Mouse (Mus musculus) myocyte (in vitro differentiated cells): ENCODE measurements around the gene Ccdc137. TPM values are rescaled to one million over a fixed set of nuclear protein-coding genes. Genes with fewer than 3 reads are reported as not detected.

ENCODE experiments used
- H3K27me3 ChIP-seq: one replicate; pipeline ENCODE4 v1.6.1; 2011; ENCODE audit not compliant: control insufficient read depth, insufficient read depth, insufficient read length
- H3K36me3 ChIP-seq: one replicate; pipeline ENCODE4 v1.6.1; 2011; ENCODE audit not compliant: control insufficient read depth, insufficient read depth
- H3K4me2 ChIP-seq: one replicate; pipeline ENCODE4 v1.6.1; 2011; ENCODE audit warnings: low read depth, control low read depth
- H3K4me3 ChIP-seq: one replicate; pipeline ENCODE4 v1.5.1; 2011; ENCODE audit warnings: mild to moderate bottlenecking, control low read depth, moderate library complexity
- H3K79me2 ChIP-seq: one replicate; pipeline ENCODE4 v1.6.1; 2011; ENCODE audit not compliant: control insufficient read depth, insufficient read depth
- H3ac ChIP-seq: one replicate; pipeline ENCODE4 v1.6.1; 2011; ENCODE audit not compliant: control insufficient read depth, insufficient read length
- CEBPB ChIP-seq: IDR thresholded peaks from 2 replicates; pipeline ENCODE4 v1.6.1; 2011; ENCODE audit warnings: mild to moderate bottlenecking, moderate library complexity; ENCODE audit not compliant: poor library complexity, insufficient read depth, severe bottlenecking
- E2F4 ChIP-seq: IDR thresholded peaks from one replicate; pipeline ENCODE4 v1.6.1; 2011; ENCODE audit warnings: mild to moderate bottlenecking, control low read depth, moderate library complexity; ENCODE audit not compliant: insufficient read depth
- MAX ChIP-seq: IDR thresholded peaks from one replicate; pipeline ENCODE4 v1.6.1; 2011; ENCODE audit warnings: low read depth, mild to moderate bottlenecking, control low read depth
- MYOD1 ChIP-seq, 3 experiments: IDR thresholded peaks; one replicate each; pipeline ENCODE4 v1.6.1; 2011; ENCODE audit warnings: control low read depth in 2 of 3, low read depth in 2 of 3, mild to moderate bottlenecking in 2 of 3, moderate library complexity in 1 of 3; ENCODE audit not compliant: insufficient read length in 2 of 3, control insufficient read depth in 1 of 3
- MYOG ChIP-seq, 3 experiments: IDR thresholded peaks; one replicate each; pipeline ENCODE4 v1.6.1; 2011; ENCODE audit warnings: control low read depth in 2 of 3, low read depth in 2 of 3, mild to moderate bottlenecking in 2 of 3; ENCODE audit not compliant: insufficient read length in 2 of 3, control insufficient read depth in 1 of 3, insufficient read depth in 1 of 3
- POLR2A ChIP-seq: IDR thresholded peaks from one replicate; pipeline ENCODE4 v1.6.1; 2011; ENCODE audit warnings: low read depth, mild to moderate bottlenecking, control low read depth, moderate library complexity; ENCODE audit not compliant: insufficient read length
- POLR2AphosphoS2 ChIP-seq: IDR thresholded peaks from one replicate; pipeline ENCODE4 v1.6.1; 2011; ENCODE audit warnings: low read depth, control low read depth; ENCODE audit not compliant: insufficient read length
- REST ChIP-seq: IDR thresholded peaks from one replicate; pipeline ENCODE4 v1.6.1; 2011; ENCODE audit warnings: mild to moderate bottlenecking, control low read depth, moderate library complexity; ENCODE audit not compliant: insufficient read depth, insufficient read length
- SRF ChIP-seq: IDR thresholded peaks from one replicate; pipeline ENCODE4 v1.6.1; 2011; ENCODE audit warnings: low read depth; ENCODE audit not compliant: control insufficient read depth, insufficient read length
- TCF12 ChIP-seq: IDR thresholded peaks from one replicate; pipeline ENCODE4 v1.6.1; 2011; ENCODE audit warnings: mild to moderate bottlenecking, control low read depth; ENCODE audit not compliant: poor library complexity, insufficient read depth, severe bottlenecking
- TCF3 ChIP-seq: IDR thresholded peaks from one replicate; pipeline ENCODE4 v1.6.1; 2011; ENCODE audit warnings: low read depth, control low read depth; ENCODE audit not compliant: insufficient read length
- USF1 ChIP-seq: IDR thresholded peaks from one replicate; pipeline ENCODE4 v1.6.1; 2011; ENCODE audit warnings: low read depth, mild to moderate bottlenecking, control low read depth, moderate library complexity
- polyA plus RNA-seq: library from polyadenylated mRNA; unstranded; fragments of >200 nt; fragmentation: generic; extraction: Trizol; gene quantifications from one replicate; pipeline ENCODE4 v1.2.1, GENCODE M21; 2012; ENCODE audit warnings: missing spikeins

Gene Ccdc137
- polyA plus RNA-seq, 1 experiment = 11.4 TPM

- TF ChIP-seq CEBPB (no peak), TCF12 (no peak), MYOG (IDR thresholded peaks at IDR 0.05; ENCODE audit: control insufficient read depth in 1 of 3, insufficient read depth in 1 of 3, insufficient read length in 2 of 3, low read depth in 2 of 3) (no peak), TCF3 (no peak), SRF (no peak), REST (no peak), USF1 (no peak)
- H3ac ChIP-seq = no peak within 1 kb of the TSS
- peaks cover 3% of the 10 kb centered on the region for H3K79me2 ChIP-seq
- H3K4me2 ChIP-seq = no peak within 1 kb of the TSS
- no peak within 1 kb of the TSS for H3K4me3 ChIP-seq
- H3K36me3 ChIP-seq = no peaks in the 10 kb centered on the region
- peaks cover 5% of the 10 kb centered on the region for H3K27me3 ChIP-seq
These were observed 4.6 kb upstream of the Ccdc137 start, which contains the start of gene Pde6g for GRCm38 (mm10) chr11:120453306-120453705. Gene Pde6g (minus strand): TSS chr11:120453500.

DNA sequence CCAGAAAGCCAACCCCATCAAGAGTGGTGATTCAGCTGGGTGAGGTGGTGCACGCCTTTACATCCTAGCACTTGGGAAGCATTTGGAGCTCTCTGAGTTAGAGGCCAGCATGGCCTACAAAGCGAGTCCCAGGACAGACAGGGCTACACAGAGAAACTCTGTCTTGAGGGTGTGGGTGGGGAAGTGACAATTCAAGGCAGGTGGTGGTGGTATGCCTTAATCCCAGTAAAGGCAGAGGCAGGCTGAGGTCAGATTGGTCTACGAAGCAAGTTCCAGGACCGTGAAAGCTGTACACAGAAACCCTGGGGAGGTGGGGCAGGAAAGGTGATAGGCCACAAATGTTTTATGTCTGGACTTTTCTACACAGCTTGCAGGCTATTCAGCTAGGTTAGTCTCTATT is 3.0 kb upstream of the Ccdc137 start:
- Histone ChIP-seq H3K27me3 (peaks cover 5% of the 10 kb centered on the region), H3K79me2 (peaks cover 17% of the 10 kb centered on the region), H3ac (no peak overlapping the region), H3K4me3 (no peak overlapping the region), H3K36me3 (peaks cover 6% of the 10 kb centered on the region), H3K4me2 (no peak overlapping the region)
- no peak for TF ChIP-seq REST
- TF ChIP-seq TCF12 = peak; percentile 23
- no peak for TF ChIP-seq CEBPB
- no peak for TF ChIP-seq MYOG (IDR thresholded peaks at IDR 0.05; ENCODE audit: control insufficient read depth in 1 of 3, insufficient read depth in 1 of 3, insufficient read length in 2 of 3, low read depth in 2 of 3)
- TF ChIP-seq MYOD1 (IDR thresholded peaks at IDR 0.05; ENCODE audit: control insufficient read depth in 1 of 3, insufficient read length in 2 of 3, low read depth in 2 of 3) = peak in 2 of 3 experiments; percentile 70 to 81

GRCm38 (mm10) chr11:120455413-120455812 is 2.5 kb upstream of the Ccdc137 start:
- H3K27me3 ChIP-seq = peaks cover 5% of the 10 kb centered on the region
- TF ChIP-seq MYOG (IDR thresholded peaks at IDR 0.05; ENCODE audit: control insufficient read depth in 1 of 3, insufficient read depth in 1 of 3, insufficient read length in 2 of 3, low read depth in 2 of 3) (no peak), TCF12 (no peak), TCF3 (no peak), POLR2A (no peak), CEBPB (no peak), E2F4 (no peak), POLR2AphosphoS2 (no peak), REST (no peak), USF1 (no peak), SRF (no peak), MYOD1 (IDR thresholded peaks at IDR 0.05; ENCODE audit: control insufficient read depth in 1 of 3, insufficient read length in 2 of 3, low read depth in 2 of 3) (no peak), MAX (no peak)
- H3K4me2 ChIP-seq = no peak overlapping the region
- no peak overlapping the region for H3K4me3 ChIP-seq
- H3K79me2 ChIP-seq = peaks cover 17% of the 10 kb centered on the region
- H3K36me3 ChIP-seq = peaks cover 6% of the 10 kb centered on the region
- H3ac ChIP-seq = no peak overlapping the region

DNA sequence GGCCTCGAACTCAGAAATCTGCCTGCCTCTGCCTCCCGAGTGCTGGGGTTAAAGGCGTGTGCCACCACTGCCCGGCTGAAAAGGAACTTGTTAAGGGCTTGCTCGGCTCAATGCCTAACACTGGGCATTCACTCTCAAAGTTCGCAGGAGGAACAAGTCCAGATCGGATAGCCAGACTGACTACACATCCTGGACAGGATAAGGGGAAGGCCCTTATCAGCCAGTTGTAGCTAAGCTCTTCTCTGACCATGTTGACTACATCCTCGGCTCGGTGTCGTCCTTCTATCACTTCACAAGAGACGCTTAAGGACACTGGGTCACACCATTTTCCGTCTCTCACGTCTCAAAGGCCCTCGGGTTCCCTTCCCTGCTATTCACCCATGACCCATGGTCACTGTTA is 545 bp upstream of the Ccdc137 start:
- no peak for TF ChIP-seq POLR2A
- no peak for TF ChIP-seq REST
- TF ChIP-seq MAX = no peak
- no peak for TF ChIP-seq USF1
- no peak for TF ChIP-seq POLR2AphosphoS2
- no peak for TF ChIP-seq CEBPB
- no peak for TF ChIP-seq TCF12
- no peak for TF ChIP-seq E2F4
- no peak for TF ChIP-seq MYOG (IDR thresholded peaks at IDR 0.05; ENCODE audit: control insufficient read depth in 1 of 3, insufficient read depth in 1 of 3, insufficient read length in 2 of 3, low read depth in 2 of 3)
- no peak for TF ChIP-seq MYOD1 (IDR thresholded peaks at IDR 0.05; ENCODE audit: control insufficient read depth in 1 of 3, insufficient read length in 2 of 3, low read depth in 2 of 3)
- no peak for TF ChIP-seq SRF
- no peak for TF ChIP-seq TCF3
- Histone ChIP-seq H3K4me3 (peak overlapping the region; percentile 88), H3K27me3 (no peaks in the 10 kb centered on the region), H3K36me3 (peaks cover 7% of the 10 kb centered on the region), H3K4me2 (peak overlapping the region; percentile 93), H3K79me2 (peaks cover 17% of the 10 kb centered on the region), H3ac (peak overlapping the region; percentile 80)

DNA sequence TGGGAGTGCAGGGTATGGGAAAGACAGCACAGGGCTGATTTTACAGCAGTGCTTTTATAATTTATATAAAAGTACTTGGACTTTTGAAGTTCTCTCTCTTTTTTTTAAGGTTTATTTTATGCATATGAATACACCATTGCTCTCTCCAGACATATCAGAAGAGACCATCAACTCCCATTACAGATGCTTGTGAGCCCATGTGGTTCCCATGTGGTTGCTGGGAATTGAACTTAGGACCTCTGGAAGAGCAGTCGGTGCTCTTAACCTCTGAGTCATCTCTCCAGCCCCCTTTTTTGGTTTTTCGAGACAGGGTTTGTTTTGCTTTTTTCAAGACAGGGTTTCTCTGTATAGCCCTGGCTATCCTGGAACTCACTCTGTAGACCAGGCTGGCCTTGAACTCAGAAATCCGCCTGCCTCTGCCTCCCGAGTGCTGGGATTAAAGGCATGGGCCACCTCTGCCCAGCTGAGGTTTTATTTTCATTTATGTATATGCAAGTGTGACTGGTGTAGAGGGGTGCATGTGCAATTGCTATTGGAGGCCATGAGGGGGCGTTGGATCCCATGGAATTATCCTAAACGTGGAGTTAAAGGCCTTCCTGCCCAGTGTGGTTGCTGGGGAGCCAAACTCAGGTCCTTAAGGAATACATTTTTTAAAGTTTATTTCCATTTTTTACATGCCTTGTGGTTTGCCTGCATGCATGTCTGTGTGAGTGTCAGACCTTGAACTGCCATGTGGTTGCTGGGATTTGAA is 1.1 kb downstream of the Ccdc137 start:
- Histone ChIP-seq H3K27me3 (no peaks in the 10 kb centered on the region), H3K4me2 (peak overlapping the region; percentile 99), H3K4me3 (peak overlapping the region; percentile 88), H3ac (peak overlapping the region; percentile 80), H3K36me3 (peaks cover 15% of the 10 kb centered on the region), H3K79me2 (peaks cover 17% of the 10 kb centered on the region)
- no peak for TF ChIP-seq TCF3
- no peak for TF ChIP-seq MYOG (IDR thresholded peaks at IDR 0.05; ENCODE audit: control insufficient read depth in 1 of 3, insufficient read depth in 1 of 3, insufficient read length in 2 of 3, low read depth in 2 of 3)
- TF ChIP-seq POLR2A = no peak
- no peak for TF ChIP-seq MAX
